Mouse (Mus musculus) kidney, adult 2 months (tissue): ENCODE measurements at regions not wholly inside any gene's neighbourhood (a gene's known extent, or its start where the extent isn't known, plus 50 kb on each side); places are given as distances from the start of the nearest gene placed in this dataset.

Experiments
- DNase-seq: peaks from one replicate; pipeline ENCODE4 v3.0.0; 2021
- H3K27ac ChIP-seq: fragments of 200-500 bp; 2 replicates; pipeline ENCODE4 v1.5.1; 2012; ENCODE audit warnings: low read depth, low read length, control low read depth, inconsistent platforms; ENCODE audit not compliant: insufficient read depth
- H3K27me3 ChIP-seq: fragments of 200-500 bp; replicated peaks from 2 replicates; pipeline ENCODE4 v1.6.1; 2012; ENCODE audit warnings: mild to moderate bottlenecking, moderate library complexity, low read length, inconsistent platforms; ENCODE audit not compliant: control insufficient read depth, insufficient read depth
- H3K36me3 ChIP-seq: fragments of 200-500 bp; 2 replicates; pipeline ENCODE4 v1.6.1; 2012; ENCODE audit warnings: mild to moderate bottlenecking, moderate library complexity, low read length, inconsistent platforms; ENCODE audit not compliant: control insufficient read depth, insufficient read depth
- H3K4me1 ChIP-seq: fragments of 200-500 bp; 2 replicates; pipeline ENCODE4 v1.6.1; 2011; ENCODE audit warnings: low read length; ENCODE audit not compliant: control insufficient read depth, insufficient read depth
- H3K4me3 ChIP-seq: fragments of 200-500 bp; 2 replicates; pipeline ENCODE4 v1.5.1; 2011; ENCODE audit warnings: mild to moderate bottlenecking, low read depth, low read length, control low read depth; ENCODE audit not compliant: insufficient read depth
- CTCF ChIP-seq: fragments of 200-500 bp; conservative IDR thresholded peaks from 2 replicates; pipeline ENCODE4 v1.5.1; 2011; ENCODE audit warnings: low read depth, mild to moderate bottlenecking, control low read depth, low read length, moderate library complexity, mixed read lengths; ENCODE audit not compliant: insufficient read depth, insufficient read length
- POLR2A ChIP-seq: fragments of 200-500 bp; IDR thresholded peaks from one replicate; pipeline ENCODE4 v1.6.1; 2011; ENCODE audit warnings: low read depth, low read length, control low read depth
- whole genome bisulfite sequencing: fragments of 180-500 bp; shearing (Covaris S2); methylation state at CpG from one replicate; pipeline ENCODE4 v1.1.7; 2018; 5-methylcytosine and 5-hydroxymethylcytosine counted together

DNA sequence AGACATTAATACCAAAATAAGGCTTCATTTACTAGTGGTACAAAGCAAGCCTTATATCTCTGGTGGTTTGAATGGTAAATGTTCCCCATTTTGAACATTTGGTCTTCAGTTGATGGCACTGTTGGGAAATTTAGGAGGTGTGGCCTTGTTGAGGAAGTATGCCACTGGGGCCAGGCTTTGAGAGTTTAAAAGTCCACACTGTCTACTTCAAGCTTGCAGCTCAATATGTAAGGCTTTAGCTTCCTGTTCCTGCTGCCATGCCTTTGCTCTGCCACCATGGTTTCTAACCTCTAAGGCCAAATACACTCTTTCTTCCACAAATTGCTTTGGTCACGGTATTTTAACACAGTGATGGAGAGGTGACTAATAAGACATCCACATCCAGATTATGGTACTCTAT is 92.2 kb upstream of the Zfand5 start:
- Histone ChIP-seq H3K27me3 (no peaks in the 10 kb centered on the region), H3K27ac (no peak overlapping the region), H3K4me3 (no peak overlapping the region), H3K36me3 (no peaks in the 10 kb centered on the region), H3K4me1 (no peaks in the 10 kb centered on the region)
- 90% methylated on average over 1 of the region's 1 CpGs for WGBS
- TF ChIP-seq CTCF (no peak), POLR2A (no peak)
- no peak for DNase-seq

DNA sequence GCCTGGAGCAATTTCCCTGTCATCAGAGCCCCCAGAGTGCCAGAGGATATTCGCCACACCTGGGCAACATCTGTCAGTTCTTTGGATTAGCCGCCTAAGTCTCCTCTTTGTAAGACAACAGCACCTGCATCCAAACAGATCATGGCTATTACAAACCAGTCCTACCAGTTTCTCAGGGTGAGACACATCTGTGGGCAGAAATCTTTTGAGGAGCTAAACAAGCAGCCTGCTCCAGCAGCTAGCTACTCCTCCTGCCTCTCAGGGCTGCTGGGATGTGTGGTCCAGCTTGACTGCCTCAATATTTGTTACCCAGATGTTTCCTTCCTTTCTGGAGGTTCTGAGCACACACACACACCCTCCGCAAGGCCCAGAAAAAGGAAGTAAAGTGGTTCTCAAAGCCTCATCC is 96.6 kb upstream of the Zfand5 start:
- WGBS, result 73% methylated on average over 3 of the region's 3 CpGs
- no peak for DNase-seq
- no peak overlapping the region for H3K4me3 ChIP-seq
- no peaks in the 10 kb centered on the region for H3K27me3 ChIP-seq
- H3K27ac ChIP-seq, result no peak overlapping the region
- no peaks in the 10 kb centered on the region for H3K36me3 ChIP-seq
- TF ChIP-seq POLR2A (no peak), CTCF (no peak)
- peaks cover 11% of the 10 kb centered on the region for H3K4me1 ChIP-seq

DNA sequence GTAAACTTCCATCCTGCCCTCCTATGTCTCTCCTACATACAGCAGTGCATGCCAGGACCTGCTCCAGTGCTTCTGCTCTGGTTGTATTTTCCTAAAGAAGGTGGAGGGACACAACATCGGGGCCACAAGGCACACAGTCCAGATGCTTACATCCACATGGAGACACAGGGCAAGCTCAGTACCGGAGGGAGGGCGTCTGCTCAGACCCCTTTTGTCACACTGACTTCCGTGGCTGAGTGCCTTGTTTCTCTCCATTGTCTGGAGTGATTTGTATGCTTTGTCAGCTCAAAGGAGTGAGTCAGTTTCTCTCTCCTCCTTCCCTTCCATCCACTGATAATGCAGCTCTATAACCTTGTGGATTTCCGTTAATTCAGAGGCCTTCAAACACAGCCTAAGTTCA is 97.4 kb upstream of the Zfand5 start:
- H3K27ac ChIP-seq, result peak overlapping the region; percentile 12; the same call in 1 of the 2 replicates
- no peak for DNase-seq
- no peaks in the 10 kb centered on the region for H3K36me3 ChIP-seq
- H3K4me3 ChIP-seq, result no peak overlapping the region
- TF ChIP-seq POLR2A, result no peak
- no peak for TF ChIP-seq CTCF
- no peaks in the 10 kb centered on the region for H3K27me3 ChIP-seq
- peaks cover 11% of the 10 kb centered on the region for H3K4me1 ChIP-seq
- 61% methylated on average over 5 of the region's 5 CpGs for WGBS

DNA sequence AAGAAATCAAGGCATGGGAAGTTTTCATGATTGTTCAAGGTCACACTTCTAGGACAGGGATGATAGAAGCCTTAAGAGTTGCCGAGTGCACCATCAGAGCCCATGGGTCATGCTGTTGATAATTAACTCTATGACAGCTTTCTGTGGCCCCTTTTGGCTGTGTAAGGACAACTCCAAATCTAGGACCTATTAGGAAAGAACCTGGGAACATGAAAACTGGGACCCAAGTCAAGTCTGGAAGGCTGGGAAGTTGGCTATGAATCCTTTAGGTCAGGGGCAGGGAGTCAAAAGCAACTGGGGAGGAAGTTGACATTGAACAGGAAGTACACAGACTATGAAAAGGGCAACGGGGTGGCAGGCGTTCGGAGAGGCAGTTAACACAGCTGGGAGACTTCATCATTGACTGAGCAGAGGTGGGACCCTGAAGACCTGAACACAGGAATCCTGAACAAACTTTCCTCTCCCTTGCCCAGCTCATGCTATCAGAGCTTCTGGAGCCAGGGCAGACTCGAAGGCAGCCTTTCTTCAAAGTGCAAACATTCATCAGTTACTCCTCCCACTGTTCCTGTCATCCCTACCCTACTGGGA is 98.1 kb upstream of the Zfand5 start:
- Histone ChIP-seq H3K27me3 (no peaks in the 10 kb centered on the region), H3K4me3 (no peak overlapping the region), H3K4me1 (peaks cover 11% of the 10 kb centered on the region), H3K27ac (no peak overlapping the region), H3K36me3 (no peaks in the 10 kb centered on the region)
- 25% methylated on average over 5 of the region's 5 CpGs for WGBS
- peak; percentile 62 for DNase-seq
- no peak for TF ChIP-seq POLR2A
- TF ChIP-seq CTCF, result no peak

DNA sequence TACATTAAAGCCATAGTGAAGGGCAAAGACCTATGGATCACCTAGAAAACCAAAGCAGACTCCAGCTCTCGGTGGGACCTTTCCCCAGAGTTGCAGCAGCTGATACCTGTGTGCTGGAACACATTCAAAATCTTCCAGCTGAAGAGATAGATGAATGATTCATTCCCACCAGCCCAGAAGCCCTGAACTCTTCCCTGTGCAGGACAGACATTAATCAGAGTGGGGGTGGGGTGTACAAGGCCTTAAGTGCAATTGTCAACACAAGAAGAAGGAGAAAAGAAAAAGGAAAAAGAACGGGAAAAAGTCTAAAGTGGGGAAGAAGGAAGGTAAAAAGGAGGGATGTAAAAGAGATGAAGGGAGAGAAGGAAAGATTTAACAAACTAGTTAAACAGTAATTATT is 100.9 kb upstream of the Zfand5 start:
- no peak for DNase-seq
- 30% methylated on average over 2 of the region's 2 CpGs for WGBS

DNA sequence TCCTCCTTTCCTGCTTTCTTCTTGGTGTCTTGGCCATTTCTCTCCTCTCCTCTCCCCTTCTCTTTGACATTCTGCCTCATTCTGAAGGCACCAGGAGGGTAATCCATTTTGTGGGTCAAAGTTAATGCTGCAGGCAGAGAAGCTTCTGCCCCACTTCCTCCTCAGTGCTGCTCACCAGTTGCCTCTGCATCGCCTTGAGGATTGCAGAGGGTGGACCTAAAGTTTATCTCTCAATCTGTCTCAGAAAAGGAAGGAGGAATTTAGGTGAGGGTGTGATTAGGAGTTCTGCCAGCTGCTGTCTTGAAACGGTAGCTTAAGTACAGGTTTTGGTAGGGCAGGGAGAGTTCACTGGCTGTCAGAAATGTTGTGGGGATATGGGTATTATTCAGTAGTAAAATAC is 101.3 kb upstream of the Zfand5 start:
- H3K27me3 ChIP-seq, result no peaks in the 10 kb centered on the region
- no peak for TF ChIP-seq POLR2A
- no peak for TF ChIP-seq CTCF
- no peaks in the 10 kb centered on the region for H3K36me3 ChIP-seq
- H3K27ac ChIP-seq, result no peak overlapping the region
- 26% methylated on average over 2 of the region's 2 CpGs for WGBS
- H3K4me1 ChIP-seq, result peaks cover 14% of the 10 kb centered on the region
- no peak for DNase-seq
- H3K4me3 ChIP-seq, result no peak overlapping the region

More for the DNA sequence above, 100.9 kb upstream of the Zfand5 start:
- Histone ChIP-seq H3K4me1 (peaks cover 14% of the 10 kb centered on the region), H3K27ac (no peak overlapping the region), H3K27me3 (no peaks in the 10 kb centered on the region), H3K4me3 (no peak overlapping the region), H3K36me3 (no peaks in the 10 kb centered on the region)
- no peak for TF ChIP-seq CTCF
- TF ChIP-seq POLR2A, result no peak

DNA sequence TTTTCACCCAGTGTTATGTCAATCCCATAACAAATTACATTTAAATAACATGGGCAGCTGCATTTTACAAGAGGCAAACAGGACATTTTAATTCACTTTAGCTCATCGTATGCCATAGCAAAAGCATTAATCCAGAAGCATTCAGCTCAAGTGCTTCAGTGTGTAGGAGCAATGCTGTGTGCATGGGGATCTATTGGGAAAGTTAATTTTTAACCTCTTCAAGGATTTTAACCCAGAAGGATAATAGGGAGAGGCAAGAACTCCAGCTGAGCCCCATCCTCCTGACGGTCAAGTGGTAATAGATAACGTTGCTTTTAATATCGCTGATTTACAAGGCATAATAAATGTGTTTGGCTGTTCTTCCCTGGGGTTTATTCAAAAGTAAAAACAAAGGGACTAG is 105.1 kb upstream of the Zfand5 start:
- no peak for TF ChIP-seq CTCF
- WGBS, result 31% methylated on average over 4 of the region's 4 CpGs
- no peaks in the 10 kb centered on the region for H3K36me3 ChIP-seq
- DNase-seq, result peak; percentile 37
- H3K27me3 ChIP-seq, result no peaks in the 10 kb centered on the region
- no peak overlapping the region for H3K4me3 ChIP-seq
- H3K27ac ChIP-seq, result no peak overlapping the region
- H3K4me1 ChIP-seq, result peaks cover 7% of the 10 kb centered on the region; the same call in 1 of the 2 replicates

DNA sequence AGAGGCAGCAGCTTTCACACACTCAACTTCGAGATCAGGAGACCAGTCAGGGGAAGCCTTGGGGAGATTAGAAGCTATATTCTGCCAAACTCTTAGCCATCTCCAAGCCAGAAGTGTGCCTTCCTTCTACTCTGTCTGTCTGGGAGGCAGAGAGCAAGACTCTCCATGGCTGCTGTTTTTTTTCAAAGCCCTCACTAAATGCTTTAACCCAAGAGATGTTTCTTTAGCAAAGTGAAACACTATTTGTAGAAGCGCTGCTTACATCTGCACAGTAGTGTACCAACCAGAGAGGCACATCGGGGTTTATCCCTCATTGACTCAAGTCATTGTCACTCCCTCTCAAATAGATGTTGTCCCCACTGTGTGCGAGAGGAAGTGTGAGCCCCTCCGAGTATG is 105.6 kb upstream of the Zfand5 start:
- H3K4me1 ChIP-seq, result peaks cover 9% of the 10 kb centered on the region; the same call in 1 of the 2 replicates
- no peak for DNase-seq
- 54% methylated on average over 5 of the region's 5 CpGs for WGBS
- no peaks in the 10 kb centered on the region for H3K27me3 ChIP-seq
- H3K36me3 ChIP-seq, result no peaks in the 10 kb centered on the region
- H3K27ac ChIP-seq, result no peak overlapping the region
- TF ChIP-seq CTCF, result no peak
- no peak for TF ChIP-seq POLR2A
- H3K4me3 ChIP-seq, result no peak overlapping the region
